Mouse (Mus musculus) left cerebral cortex, adult 8-10 months (tissue): ENCODE results near the gene Gak. TPM values are rescaled to one million over a fixed set of nuclear protein-coding genes. Genes with fewer than 3 reads are reported as not detected.

ENCODE experiments used
- total RNA-seq, 4 experiments: library from RNA; stranded (reverse); gene quantifications; 2 replicates each; pipeline ENCODE4 v1.2.4; 2022

Gene Gak
- total RNA-seq, 4 experiments from 2014 or later: 97.5 to 105 (median 99.5) TPM

Other genes starting within 250 kb of the Gak start
- gene Pde6b, start 241.4 kb downstream of the Gak start, total RNA-seq: under 1 TPM; 0.26 to 0.68 (median 0.38) TPM
- 100 to 1,000 TPM; 110 to 288 (median 188) TPM for gene Atp5k, start 195.3 kb downstream of the Gak start, total RNA-seq
- gene Mfsd7a, start 180.9 kb downstream of the Gak start, total RNA-seq: 1 to 10 TPM in 3 of 4 experiments, under 1 TPM in 1; 0.81 to 1.4 (median 1.2) TPM
- 10 to 100 TPM; 36.7 to 41.7 (median 38.5) TPM for gene Pcgf3, start 168.5 kb downstream of the Gak start, total RNA-seq
- gene Cplx1, start 79.7 kb downstream of the Gak start, total RNA-seq: 100 to 1,000 TPM; 724 to 785 (median 735) TPM
- 10 to 100 TPM; 37.1 to 43.1 (median 39.5) TPM for gene Tmem175, start within 50 bp of the Gak start, total RNA-seq
- 10 to 100 TPM; 19.0 to 25.3 (median 23.0) TPM for gene Idua, start 30.6 kb upstream of the Gak start, total RNA-seq
- 10 to 100 TPM; 47.3 to 67.4 (median 51.3) TPM for gene Dgkq, start 39.9 kb upstream of the Gak start, total RNA-seq
- gene Slc26a1, start 45.8 kb upstream of the Gak start, total RNA-seq: 1 to 10 TPM; 1.0 to 1.3 (median 1.1) TPM
- gene Fgfrl1, start 62.6 kb upstream of the Gak start, total RNA-seq: 10 to 100 TPM; 18.0 to 28.3 (median 25.3) TPM
- not detected for gene Rnf212, start 145.2 kb upstream of the Gak start, total RNA-seq
- not detected for gene Tmed11, start 165.6 kb upstream of the Gak start, total RNA-seq
- gene Vmn2r8, start 179.1 kb upstream of the Gak start, total RNA-seq: not detected
- not detected for gene Vmn2r9, start 222.8 kb upstream of the Gak start, total RNA-seq